Mouse (Mus musculus) adrenal gland, adult 18-20 months (tissue): ENCODE measurements around the gene Pop5. TPM values are rescaled to one million over a fixed set of nuclear protein-coding genes. Genes with fewer than 3 reads are reported as not detected.
A peak's percentile ranks its signal among the peaks of the same experiment; 100 is the strongest.

Experiments used
- DNase-seq, 2 experiments: peaks; one replicate each; pipeline ENCODE4 v3.0.0; 2021 to 2022; ENCODE audit warnings: low spot score in 2 of 2
- total RNA-seq, 2 experiments: library from RNA; stranded (reverse); gene quantifications; 1 replicate in 1 of 2; 2 replicates in 1 of 2; pipeline ENCODE4 v1.2.3; 2021

Pop5 gene
- total RNA-seq, 2 experiments from 2014 or later = 71.6 to 84.6 TPM

DNA sequence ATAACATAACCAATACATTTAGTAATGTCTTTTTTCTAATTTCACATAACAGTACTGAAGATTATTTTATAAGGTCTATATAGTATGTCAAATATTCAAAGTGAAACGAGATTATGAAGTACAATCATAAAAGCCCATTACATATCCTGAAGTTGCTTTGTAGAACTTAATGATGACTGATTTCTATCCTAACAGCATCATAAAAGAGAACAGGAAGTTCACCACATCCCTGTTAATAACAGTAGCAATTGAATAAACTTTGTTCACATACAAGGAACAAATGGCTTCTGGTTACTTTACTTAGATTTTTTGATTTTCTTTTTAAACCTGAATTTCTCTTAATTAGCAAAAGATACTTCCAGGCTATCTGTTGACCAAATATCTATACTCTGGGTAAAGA, 26.2 kb downstream of the Pop5 start:
- no peak for DNase-seq

DNA sequence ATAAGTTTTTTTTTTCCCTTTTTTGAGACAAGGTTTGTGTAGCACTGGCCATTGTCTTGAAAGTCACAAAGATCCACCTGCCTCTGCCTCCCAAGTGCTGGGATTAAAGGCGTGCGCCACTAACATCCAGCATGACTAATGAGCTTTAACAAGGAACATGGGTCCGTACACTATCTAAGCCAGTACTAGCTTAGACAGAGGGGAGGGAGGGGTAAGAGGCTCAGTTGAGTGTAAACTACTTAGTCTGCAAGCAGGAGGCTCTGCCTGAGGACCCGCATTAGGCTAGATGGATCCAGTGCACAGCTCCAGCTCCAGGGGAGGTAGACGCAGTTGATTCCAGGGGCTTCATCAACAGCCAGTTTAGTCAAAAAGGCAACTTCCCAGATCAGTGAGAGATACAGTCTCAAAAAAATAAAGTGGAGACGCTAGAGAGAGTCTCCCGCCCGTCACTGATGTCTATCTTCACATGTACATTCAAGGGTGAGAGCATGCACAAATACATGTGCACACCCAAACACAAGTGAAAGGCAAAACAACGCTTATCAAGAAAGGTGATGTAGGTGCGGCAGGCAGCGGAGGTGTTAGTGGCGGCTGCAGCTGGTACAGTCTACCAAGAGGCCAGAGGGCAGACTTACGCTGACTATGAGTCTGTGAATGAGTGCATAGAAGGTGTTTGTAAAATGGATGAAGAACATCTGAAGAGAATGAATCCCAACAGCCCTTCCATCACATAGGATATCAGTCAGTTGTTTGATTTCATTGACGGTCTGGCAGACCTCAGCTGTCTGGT, 27.1 kb downstream of the Pop5 start:
- DNase-seq = no peak

DNA sequence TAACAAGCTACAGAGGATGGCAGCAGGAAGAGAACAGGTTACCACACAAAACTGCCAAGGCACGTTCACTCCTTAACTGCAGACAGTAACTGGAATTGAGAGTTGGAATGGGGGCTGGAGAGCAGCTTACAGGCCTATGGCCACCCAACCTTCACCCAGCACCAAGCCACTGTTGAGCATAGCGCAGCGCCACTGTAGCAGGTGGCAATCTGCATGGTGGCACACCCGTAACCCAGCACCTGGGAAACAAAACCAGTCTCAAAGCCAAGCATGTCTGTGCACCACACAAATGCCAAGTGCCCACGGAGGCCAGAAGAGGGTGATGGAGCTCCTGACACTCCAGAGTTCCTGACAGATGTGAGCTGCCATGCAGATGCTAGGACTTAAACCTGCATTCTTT, 30.7 kb downstream of the Pop5 start:
- no peak for DNase-seq

GRCm38 (mm10) chr5:115266787-115267468, 31.3 kb downstream of the Pop5 start:
- DNase-seq = no peak

GRCm38 (mm10) chr5:115267469-115268045, 31.9 kb downstream of the Pop5 start:
- no peak for DNase-seq

DNA sequence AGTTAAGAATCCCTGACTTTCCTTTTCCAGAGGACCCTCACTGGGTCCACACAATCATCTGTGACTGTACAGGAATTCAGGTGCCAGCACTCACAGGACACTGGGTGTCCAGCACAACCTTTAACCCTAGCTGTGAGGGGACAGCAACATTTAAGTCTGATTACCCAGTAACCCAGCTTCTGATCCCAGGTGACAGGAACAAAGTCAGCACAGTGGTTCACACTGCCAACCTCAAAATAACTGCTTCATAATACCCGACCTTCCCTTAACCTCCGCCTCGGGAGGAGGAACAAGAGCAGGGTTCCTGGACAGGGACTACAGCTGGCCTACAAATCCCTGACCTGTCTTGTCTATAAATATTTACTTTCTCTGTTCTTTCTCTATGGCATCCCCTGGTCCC, 32.6 kb downstream of the Pop5 start:
- no peak for DNase-seq

DNA sequence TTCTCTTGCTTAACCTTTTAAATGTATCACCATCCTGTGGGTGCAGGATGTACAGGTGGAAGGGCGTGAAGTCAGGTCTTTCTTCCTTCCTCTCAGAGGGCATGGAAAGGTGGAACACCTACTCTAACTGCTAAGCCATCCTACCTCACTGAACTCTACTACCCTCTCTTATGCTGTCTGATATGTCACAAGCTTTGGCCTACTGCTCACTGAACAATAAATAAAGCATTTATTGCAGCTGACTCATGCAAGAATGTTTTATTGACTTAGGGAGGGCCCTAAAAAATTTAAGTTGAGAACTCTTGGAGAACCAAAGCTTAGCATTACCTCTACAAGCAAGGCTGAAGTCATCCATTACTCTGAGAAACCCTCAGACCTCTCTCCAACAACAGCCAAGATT, 34.3 kb downstream of the Pop5 start:
- no peak for DNase-seq

- peak; percentile 45 to 57 for DNase-seq
These were observed 36.5 kb downstream of the Pop5 start for GRCm38 (mm10) chr5:115271931-115272811.

DNA sequence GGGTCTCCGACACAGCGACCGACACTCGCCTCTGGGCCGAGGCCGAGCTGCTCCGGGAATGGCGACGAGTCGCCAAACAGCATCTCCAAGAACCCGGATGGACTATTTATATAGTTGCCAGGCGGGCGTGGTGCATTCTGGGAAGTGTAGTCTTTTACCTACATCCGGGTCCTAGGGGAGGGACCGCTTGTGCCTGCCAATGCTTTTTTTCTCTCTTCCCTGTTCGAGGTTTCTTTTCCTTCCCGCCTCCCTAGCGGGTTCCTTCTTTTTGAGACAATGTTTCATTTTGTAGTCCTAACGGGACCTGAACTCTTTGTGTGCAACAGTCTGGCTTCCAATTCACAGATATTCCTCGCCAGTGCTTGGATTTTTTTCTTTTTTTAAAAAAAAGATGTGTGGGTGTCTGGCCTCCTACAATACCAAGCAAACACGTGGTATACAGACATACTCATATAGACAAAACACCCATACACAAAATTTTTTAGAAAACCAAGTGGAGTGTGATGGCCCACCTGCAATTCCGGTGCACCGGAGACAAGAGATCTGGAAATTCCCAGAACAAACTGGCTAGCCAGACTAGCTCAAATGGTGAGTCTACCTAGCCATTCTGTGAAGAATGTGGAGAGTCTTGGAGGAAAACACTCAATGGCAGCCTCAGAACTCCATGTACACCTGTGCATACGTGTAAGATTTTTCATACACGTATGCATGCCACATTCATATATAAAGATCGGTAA, 37.3 kb downstream of the Pop5 start, which contains the start of gene Rnf10:
Gene Rnf10 (minus strand): TSS at position 87 of the 737 bp plus-strand sequence.
- DNase-seq = peak; percentile 96 to 99

DNA sequence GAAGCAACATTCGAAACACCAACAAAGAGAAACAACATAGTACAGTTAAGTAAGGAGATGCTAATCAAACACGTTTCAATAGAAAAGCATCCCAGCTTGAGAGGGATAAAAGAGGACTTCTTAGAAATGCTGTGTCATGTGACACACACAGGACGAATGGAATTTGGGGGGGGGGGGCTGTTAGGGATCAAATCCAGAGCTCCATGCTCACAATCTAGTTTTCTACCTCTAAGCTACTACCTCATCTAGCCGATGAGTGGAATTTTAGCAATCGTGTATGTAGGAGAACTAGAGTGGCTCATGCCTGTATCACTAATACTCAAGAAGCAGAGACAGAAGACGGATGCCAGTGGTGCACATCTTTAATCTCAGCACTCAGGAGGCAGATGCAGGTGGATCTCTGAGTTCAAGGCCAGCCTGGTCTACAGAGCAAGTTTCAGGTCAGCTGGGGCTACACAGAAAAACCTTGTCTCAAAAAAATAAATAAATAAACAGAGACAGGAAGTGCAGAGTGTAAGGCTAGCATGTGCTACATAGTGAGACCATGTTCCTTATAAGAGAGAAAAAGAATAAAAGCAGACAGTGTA, 38.0 kb downstream of the Pop5 start:
- DNase-seq = no peak

DNA sequence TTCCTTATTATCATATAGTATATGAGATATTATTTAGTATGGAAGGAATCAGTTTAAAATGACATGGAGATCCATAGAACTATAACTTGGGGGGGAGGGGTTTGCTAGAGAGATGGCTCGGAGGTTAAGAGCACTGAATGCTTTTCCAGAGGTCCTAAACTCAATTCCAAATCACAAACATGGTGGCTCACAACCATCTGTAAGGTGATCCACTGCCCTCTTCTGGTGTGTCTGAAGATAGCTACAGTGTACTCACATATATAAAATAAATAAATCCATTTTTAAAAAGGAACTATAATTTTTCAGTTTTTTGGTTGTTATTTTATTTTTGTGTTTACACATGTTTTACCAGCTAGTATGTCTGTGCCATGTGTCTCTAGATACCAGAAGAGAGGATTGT, 38.7 kb downstream of the Pop5 start:
- no peak for DNase-seq

DNA sequence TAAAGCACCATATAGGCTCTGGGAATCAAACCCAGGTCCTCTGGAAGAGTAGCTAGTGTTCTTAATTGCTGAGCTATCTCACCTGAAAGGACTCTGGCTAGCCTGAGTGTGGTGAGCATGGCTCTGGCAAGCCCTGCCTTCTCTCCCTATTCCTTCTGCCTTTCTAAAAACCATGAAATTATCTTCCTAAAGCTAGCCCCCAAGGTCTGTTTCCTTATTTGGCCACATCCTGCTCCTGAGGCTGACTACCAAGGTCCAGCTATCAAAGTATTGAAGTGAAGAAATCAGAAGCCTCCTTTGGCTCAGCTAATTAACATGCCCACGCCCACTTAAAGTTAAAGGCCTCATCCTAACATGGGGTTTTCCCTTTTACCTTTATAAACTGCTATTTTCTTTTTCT, 39.1 kb downstream of the Pop5 start:
- no peak for DNase-seq

- DNase-seq = peak in 1 of 2 experiments; percentile 46
These were observed 40.4 kb downstream of the Pop5 start for GRCm38 (mm10) chr5:115275998-115276397.

DNA sequence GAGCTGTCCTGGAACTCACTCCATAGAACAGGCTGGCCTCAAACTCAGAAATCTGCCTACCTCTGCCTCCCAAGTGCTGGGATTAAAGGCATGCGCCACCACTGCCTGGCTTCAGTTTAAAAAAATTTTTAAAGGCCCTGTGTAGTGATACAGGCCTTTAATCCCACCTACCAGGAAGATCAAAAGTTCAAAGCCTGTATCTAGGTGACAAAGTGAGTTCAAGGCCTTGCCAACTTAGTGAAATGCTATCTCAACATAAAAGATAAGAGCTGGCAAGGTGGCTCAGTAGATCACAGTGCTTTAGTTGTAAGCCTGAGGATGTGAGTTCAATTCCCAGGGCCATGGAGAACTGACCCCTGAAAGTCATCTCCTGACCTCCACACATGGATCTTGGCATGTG, 42.4 kb downstream of the Pop5 start:
- DNase-seq = no peak

DNA sequence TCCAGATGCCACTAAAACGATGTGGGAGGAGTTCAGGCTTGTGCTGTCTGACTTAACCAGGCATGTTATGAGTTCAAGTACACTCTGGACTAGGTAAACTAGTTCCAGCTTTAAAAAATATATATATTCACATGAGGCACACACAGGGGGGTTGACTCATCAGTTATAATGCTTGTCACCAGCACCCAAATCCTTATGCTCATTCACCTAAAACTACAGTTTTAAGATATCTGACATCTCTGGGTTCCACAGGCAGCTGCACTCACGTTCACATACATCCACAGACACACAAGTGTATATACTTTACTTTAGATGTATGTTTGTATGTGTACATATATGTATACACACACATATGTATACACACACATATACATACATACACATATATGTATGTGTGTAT, 43.1 kb downstream of the Pop5 start:
- DNase-seq = no peak

DNA sequence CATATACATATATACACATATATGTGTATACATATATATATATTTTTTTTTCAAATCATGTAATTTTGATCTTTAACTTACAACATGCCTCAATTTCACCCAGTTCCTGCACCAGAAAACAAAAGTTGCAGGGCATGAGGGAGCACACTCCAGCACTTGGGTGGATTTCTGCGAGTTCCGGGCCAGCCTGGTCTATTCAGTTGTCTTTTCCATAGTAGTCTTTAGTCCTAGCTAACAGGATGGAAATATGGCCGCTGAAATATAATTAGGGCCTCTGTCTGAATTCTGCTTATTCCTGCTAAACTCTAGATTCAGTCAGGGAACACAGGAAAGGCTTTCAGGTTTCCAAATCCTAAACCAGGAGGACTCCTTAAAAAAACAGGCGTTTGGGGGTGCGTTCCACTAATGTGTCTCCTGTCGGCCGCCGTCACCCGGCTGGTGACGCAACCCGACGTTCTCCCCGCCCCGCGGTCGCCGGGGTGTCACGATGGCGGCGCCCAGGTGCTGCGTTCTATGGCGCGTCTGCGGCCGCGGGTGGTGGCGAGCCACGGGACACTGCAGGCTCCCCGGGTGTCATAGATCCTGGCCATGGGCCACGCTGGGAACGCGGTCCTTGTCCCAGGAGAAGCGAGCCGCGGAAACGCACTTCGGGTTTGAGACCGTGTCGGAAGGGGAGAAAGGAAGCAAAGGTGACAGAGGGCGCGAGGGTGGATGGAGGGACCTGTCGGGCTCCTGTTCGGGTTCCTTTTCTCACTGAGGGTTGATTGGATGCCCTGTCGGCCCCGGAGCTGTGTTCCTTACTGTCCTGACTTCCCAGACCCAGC, 43.8 kb downstream of the Pop5 start, which contains the start of gene Coq5:
Gene Coq5 (plus strand): TSS at position 441 of the 824 bp plus-strand sequence.
- peak; percentile 93 to 94 for DNase-seq

- DNase-seq = peak in 1 of 2 experiments; percentile 32
These were observed 44.5 kb downstream of the Pop5 start for GRCm38 (mm10) chr5:115280050-115280687.

GRCm38 (mm10) chr5:115284735-115285134, 49.1 kb downstream of the Pop5 start:
- DNase-seq = no peak

- no peak for DNase-seq
These were observed 58.5 kb downstream of the Pop5 start for GRCm38 (mm10) chr5:115294173-115294572.
